Mouse (Mus musculus): Measurements from ENCODE around the gene AW011738. TPM values are rescaled to one million over a fixed set of nuclear protein-coding genes. Genes with fewer than 3 reads are reported as not detected.

The AW011738 gene
- 30.9 and 85.0 TPM in 2 replicates for polyA plus RNA-seq (2012; ENCODE audit: low replicate concordance)

DNA sequence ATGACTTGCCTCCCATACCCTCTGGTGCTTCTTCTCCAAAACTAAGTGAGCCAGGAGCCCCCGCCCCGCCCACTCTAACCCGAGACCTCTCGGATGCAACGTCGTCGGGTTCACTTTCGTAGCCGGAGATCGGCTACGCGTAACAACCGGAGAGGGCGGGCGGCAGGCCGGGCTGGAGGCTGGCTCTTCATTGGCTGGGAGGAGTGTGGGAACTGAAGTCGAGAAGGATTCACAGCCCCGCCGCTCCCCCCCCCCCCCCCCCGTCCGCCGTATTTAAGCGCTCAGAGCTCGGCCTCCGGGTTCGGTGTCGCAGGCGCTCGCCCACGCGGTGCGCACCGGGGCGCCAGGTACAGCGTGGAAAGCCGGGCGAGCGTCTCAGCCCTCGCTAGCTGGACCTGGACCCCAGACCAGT is at the start of gene AW011738:
Gene AW011738 (plus strand): TSS at position 304 of the 412 bp plus-strand sequence.

GRCm38 (mm10) chr4:156197131-156197828 is 5.8 kb upstream of the AW011738 start, which contains the start of gene Agrn:
TSS of gene Agrn (minus strand) at chr4:156197488.

DNA sequence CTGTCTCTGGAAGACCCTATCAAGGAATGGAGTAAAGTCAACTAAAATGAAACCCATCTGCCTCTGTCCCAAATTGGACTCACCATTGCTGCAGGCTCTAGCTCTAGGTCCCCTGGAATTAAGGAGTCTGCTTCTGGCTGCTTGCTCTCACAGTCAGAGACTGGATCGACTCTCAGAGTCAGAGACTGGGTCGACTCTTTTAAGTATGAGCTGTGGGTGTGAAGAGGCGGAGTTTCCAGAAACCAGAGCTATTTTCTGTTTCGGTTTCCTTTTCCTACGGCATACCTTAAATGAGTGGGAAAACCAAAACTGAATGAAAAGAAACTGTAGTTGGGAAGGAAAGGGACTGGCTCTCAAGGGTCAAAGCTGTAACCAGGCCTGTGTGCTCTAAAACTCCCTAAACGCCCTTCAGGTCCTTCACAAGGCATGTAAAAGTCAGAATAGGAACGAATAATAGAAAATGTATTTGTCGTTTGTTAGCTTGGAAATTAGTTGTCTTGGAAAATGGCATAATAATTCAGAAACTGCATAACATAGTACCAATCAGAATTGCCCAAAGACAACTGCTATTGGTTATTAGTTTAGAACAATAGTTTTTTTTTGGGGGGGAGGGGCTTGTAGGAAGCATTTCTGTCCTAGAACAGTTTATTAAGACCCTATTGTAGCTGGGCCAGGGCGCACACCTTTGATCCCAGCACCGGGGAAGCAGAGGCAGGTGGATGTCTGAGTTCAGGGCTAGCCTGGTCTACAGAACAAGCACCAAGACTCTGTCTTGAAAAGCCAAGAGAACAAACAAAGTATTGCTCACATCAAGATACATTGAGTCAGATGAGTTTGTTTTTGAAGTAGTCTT is 2.3 kb upstream of the AW011738 start, which contains the start of gene Isg15:
Gene Isg15 (minus strand): TSS at position 196 of the 853 bp plus-strand sequence.

DNA sequence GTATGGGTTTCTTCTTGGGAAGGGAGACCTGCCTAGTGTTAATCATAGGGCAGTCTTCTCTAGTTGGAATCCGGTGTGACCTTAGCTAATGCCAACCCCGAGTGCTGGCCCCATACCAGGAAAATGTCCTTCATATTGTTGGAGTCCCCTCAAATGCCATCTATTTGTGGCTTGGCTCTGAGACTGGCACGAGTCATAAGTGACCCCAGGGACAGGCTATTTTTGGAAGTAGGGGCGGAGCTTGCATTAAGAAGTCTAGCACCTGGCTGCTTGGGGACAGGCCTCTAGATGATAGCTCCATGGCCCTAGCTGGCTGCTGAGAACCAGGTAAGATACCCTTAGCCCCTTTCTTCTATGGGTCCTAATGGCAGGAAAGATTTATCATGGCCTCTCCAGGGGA is 12.5 kb downstream of the AW011738 start, which contains the start of gene Perm1:
Gene Perm1 (plus strand): TSS at position 220 of the 400 bp plus-strand sequence.

DNA sequence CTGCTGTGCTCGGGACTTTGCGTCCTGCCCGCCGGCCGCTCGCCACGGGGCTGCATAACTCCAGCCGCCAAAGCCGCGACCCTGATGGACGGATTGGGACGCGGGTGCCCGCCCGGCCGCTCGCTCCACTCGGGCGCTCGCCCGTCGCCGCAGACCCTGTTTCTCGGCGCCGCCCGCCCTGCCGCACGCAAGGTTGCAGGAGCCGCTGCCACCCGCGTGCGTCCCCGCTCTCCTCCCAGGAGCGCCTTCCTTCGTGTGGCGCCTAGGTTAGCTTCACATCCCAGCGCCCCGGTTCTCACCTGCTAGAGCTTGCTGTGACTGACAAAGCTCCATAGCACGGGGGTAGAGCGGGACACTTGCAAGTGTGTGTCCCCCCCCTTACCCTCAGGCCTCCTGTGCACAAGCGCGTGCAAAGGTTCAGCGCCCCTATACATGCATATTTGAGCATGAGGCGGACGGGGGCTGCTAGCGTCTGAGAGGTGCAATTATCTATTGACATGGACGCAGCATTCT is 31.7 kb downstream of the AW011738 start, which contains the start of gene Plekhn1:
Gene Plekhn1 (minus strand): TSS at position 157 of the 513 bp plus-strand sequence.

GRCm38 (mm10) chr4:156235808-156236533 is 32.9 kb downstream of the AW011738 start, which contains the start of gene Noc2l:
TSS of gene Noc2l (plus strand) at chr4:156236010.

Other genes with a start within 250 kb of the AW011738 start
- gene C1qtnf12, start 241.0 kb upstream of the AW011738 start, polyA plus RNA-seq (2012; ENCODE audit: low replicate concordance): 28.3 and 36.5 TPM in 2 replicates
- gene B3galt6, start 210.7 kb upstream of the AW011738 start, polyA plus RNA-seq (2012; ENCODE audit: low replicate concordance): 2.3 and 3.4 TPM in 2 replicates
- gene Sdf4, start 210.4 kb upstream of the AW011738 start, polyA plus RNA-seq (2012; ENCODE audit: low replicate concordance): 64.0 and 98.8 TPM in 2 replicates
- 10.9 and 18.7 TPM in 2 replicates for gene Tnfrsf4, start 189.5 kb upstream of the AW011738 start, polyA plus RNA-seq (2012; ENCODE audit: low replicate concordance)
- gene Tnfrsf18, start 177.1 kb upstream of the AW011738 start, polyA plus RNA-seq (2012; ENCODE audit: low replicate concordance): 31.9 and 46.2 TPM in 2 replicates
- not detected in 2 replicates for gene Ttll10, start 143.9 kb upstream of the AW011738 start, polyA plus RNA-seq (2012; ENCODE audit: low replicate concordance)
- gene 9430015G10Rik, start 93.3 kb upstream of the AW011738 start, polyA plus RNA-seq (2012; ENCODE audit: low replicate concordance): 11.6 and 15.9 TPM in 2 replicates
- 0.33 and 0.59 TPM in 2 replicates for gene Rnf223, start 72.8 kb upstream of the AW011738 start, polyA plus RNA-seq (2012; ENCODE audit: low replicate concordance)
- 10.3 and 11.1 TPM in 2 replicates for gene Agrn, start 5.8 kb upstream of the AW011738 start, polyA plus RNA-seq (2012; ENCODE audit: low replicate concordance)
- gene Isg15, start 2.5 kb upstream of the AW011738 start, polyA plus RNA-seq (2012; ENCODE audit: low replicate concordance): 10.3 and 18.8 TPM in 2 replicates
- gene Perm1, start 12.6 kb downstream of the AW011738 start, polyA plus RNA-seq (2012; ENCODE audit: low replicate concordance): 0.26 and 0.34 TPM in 2 replicates
- gene Plekhn1, start 31.6 kb downstream of the AW011738 start, polyA plus RNA-seq (2012; ENCODE audit: low replicate concordance): 26.7 and 39.1 TPM in 2 replicates
- gene Noc2l, start 32.7 kb downstream of the AW011738 start, polyA plus RNA-seq (2012; ENCODE audit: low replicate concordance): 30.7 and 35.6 TPM in 2 replicates
- gene Samd11, start 52.4 kb downstream of the AW011738 start, polyA plus RNA-seq (2012; ENCODE audit: low replicate concordance): 3.6 and 16.4 TPM in 2 replicates
- not detected in 2 replicates for gene Vmn2r-ps159, start 127.8 kb downstream of the AW011738 start, polyA plus RNA-seq (2012; ENCODE audit: low replicate concordance)